Mouse (Mus musculus): ENCODE measurements around the gene Cep112.

DNA sequence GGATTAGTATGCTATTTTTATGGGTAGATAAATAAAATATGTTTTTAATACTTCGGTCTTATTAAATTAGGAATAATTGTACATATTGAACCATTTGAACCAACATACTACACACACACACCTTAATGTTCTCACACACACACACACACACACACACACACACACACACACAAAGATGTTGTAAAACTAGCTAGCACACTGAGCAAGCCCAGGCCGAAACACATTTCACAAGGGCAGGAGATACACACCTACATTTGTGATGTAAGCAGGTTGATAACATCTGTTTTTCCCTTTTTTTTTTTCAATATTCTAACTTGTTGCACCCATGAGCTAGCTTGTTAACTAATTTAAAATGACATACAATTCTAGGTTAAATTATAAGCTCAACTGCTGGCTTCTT, 327.8 kb downstream of the Cep112 start:
- TF ChIP-seq CTCF (IDR thresholded peaks at IDR 0.05; ENCODE audit: control insufficient read depth, insufficient read depth, insufficient read length) (no peak), MYOG (IDR thresholded peaks at IDR 0.05; ENCODE audit: control insufficient read depth, extremely low read depth, insufficient read length) (no peak), MAX (IDR thresholded peaks at IDR 0.05) (no peak), CEBPB (IDR thresholded peaks at IDR 0.05; ENCODE audit: low read depth) (no peak), FOSL1 (IDR thresholded peaks at IDR 0.05; ENCODE audit: insufficient read depth, low read length, poor library complexity, severe bottlenecking) (no peak)
